Mouse (Mus musculus): ENCODE data around the gene Fam71b.

DNA sequence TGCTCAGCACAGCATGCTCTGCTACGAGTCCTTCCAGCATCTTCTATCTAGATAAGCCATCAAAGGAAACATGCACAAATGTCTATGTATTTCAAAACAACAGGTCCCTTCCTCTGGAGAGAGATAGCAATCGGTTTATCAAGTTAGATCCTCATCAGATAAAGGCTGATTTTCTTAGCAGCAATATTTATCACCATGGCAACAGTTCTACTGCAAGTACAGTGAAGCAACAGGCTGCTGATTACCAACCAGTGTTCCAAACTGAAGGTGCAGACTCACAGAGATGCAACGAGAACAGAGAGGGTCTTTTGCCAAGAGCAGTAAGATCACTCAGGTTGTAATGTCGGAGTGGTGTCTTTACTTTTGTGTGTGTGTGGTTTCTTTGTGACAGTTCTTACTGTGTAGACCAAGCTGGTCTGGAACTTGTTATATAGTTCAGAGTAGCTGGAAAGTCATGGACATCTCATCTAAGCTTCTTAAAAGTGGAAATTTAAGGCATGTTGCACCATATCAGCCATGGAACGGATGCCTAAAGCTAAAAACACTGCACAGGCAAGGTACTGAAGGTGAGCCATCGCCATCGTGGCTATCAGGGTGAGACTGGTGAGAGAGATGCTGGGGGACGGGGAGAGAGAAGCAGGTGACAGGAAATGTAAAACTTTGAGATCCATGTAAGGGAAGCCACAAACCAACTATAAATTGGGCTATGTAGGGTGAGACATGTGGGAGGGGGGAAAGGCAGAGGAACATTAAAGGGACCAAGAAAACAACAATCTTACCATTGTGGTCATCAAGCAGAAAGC is 24.9 kb downstream of the Fam71b start:
- TF ChIP-seq CTCF (IDR thresholded peaks at IDR 0.05; ENCODE audit: low read depth) (no peak), EP300 (IDR thresholded peaks at IDR 0.05; ENCODE audit: low read depth) (no peak)
